Mouse (Mus musculus) hindbrain, embryonic 11.5 days (tissue): Measurements from ENCODE around the gene Aim2. TPM values are rescaled to one million over a fixed set of nuclear protein-coding genes. Genes with fewer than 3 reads are reported as not detected.
A peak's percentile ranks its signal among the peaks of the same experiment; 100 is the strongest.

ENCODE experiments used
- ATAC-seq: fragments of 200-750 bp; cut with Nextera tagmentation; 2 replicates; pipeline ENCODE4 v1.8.0; 2017; ENCODE audit warnings: mild to moderate bottlenecking, moderate TSS enrichment, moderate library complexity; ENCODE audit not compliant: low FRiP score
- DNase-seq: peaks from one replicate; pipeline ENCODE4 v3.0.0-alpha.2; 2015; ENCODE audit warnings: low spot score
- H3K27ac ChIP-seq: fragments of 300-500 bp; sonication (generic); 2 replicates; pipeline ENCODE4 v1.5.1; 2014; ENCODE audit warnings: mild to moderate bottlenecking, low read depth, low read length
- H3K27me3 ChIP-seq: fragments of 300-500 bp; sonication (generic); 2 replicates; pipeline ENCODE4 v1.6.1; 2014; ENCODE audit warnings: mild to moderate bottlenecking, low read length, moderate library complexity, mixed read lengths; ENCODE audit not compliant: control insufficient read depth, insufficient read depth
- H3K36me3 ChIP-seq: fragments of 300-500 bp; sonication (generic); 2 replicates; pipeline ENCODE4 v1.6.1; 2014; ENCODE audit warnings: mild to moderate bottlenecking, low read length, moderate library complexity, mixed read lengths; ENCODE audit not compliant: control insufficient read depth, insufficient read depth
- H3K4me1 ChIP-seq: fragments of 300-500 bp; sonication (generic); replicated peaks from 2 replicates; pipeline ENCODE4 v1.6.1; 2014; ENCODE audit warnings: low read length, mixed read lengths; ENCODE audit not compliant: control insufficient read depth, insufficient read depth
- H3K4me2 ChIP-seq: fragments of 300-500 bp; sonication (generic); replicated peaks from 2 replicates; pipeline ENCODE4 v1.6.1; 2014; ENCODE audit warnings: mild to moderate bottlenecking, low read depth, low read length
- H3K4me3 ChIP-seq: fragments of 300-500 bp; sonication (generic); 2 replicates; pipeline ENCODE4 v1.5.1; 2014; ENCODE audit warnings: low read depth, low read length
- H3K9ac ChIP-seq: fragments of 300-500 bp; sonication (generic); 2 replicates; pipeline ENCODE4 v1.6.1; 2014; ENCODE audit warnings: low read depth, low read length
- H3K9me3 ChIP-seq: fragments of 300-500 bp; sonication (generic); 2 replicates; pipeline ENCODE4 v1.6.1; 2016; ENCODE audit warnings: low read length; ENCODE audit not compliant: control insufficient read depth
- WGBS: fragments of 180-500 bp; shearing (Covaris S2); extraction: QIAGEN DNeasy Blood & Tissue Kit; methylation state at CpG from one replicate; pipeline ENCODE4 v1.1.7; 2014; 5-methylcytosine and 5-hydroxymethylcytosine counted together
- polyA plus RNA-seq: library from polyadenylated mRNA; unstranded; fragments of >200 nt; fragmentation: Nextera tagmentation; extraction: Ambion mirVana; gene quantifications from 2 replicates; pipeline ENCODE4 v1.2.1, GENCODE M21; 2014

Aim2 gene
- polyA plus RNA-seq, 1 experiment from 2014 or later, result 4.1 TPM

DNA sequence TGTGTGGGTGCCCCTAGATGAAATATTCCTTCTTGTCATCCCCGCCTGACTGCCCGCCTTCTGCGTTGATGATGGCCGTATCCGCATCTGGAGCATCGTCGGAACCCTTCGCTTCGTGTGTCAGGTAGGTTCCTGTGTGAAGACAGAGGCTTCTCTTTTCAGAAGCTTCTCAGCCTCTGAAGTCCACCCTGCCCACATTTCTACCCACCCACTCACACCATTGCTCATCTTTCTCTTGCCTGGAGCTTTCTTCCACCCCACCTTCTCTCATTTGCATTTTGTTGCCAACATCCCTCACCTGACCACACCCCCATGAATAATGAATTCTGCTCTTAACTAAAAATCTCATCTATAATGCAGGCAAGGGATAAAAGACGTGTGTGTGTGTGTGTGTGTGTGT, 13.7 kb upstream of the Aim2 start:
- WGBS, result 94% methylated on average over 10 of the region's 10 CpGs
- DNase-seq, result no peak
- no peak overlapping the region for H3K4me3 ChIP-seq
- H3K4me2 ChIP-seq, result no peak overlapping the region
- no peak overlapping the region for H3K27ac ChIP-seq
- H3K36me3 ChIP-seq, result no peaks in the 10 kb centered on the region
- no peaks in the 10 kb centered on the region for H3K9me3 ChIP-seq
- no peaks in the 10 kb centered on the region for H3K27me3 ChIP-seq
- no peak overlapping the region for H3K9ac ChIP-seq
- H3K4me1 ChIP-seq, result peaks cover 3% of the 10 kb centered on the region; the same call in 1 of the 2 replicates
- no peak for ATAC-seq

DNA sequence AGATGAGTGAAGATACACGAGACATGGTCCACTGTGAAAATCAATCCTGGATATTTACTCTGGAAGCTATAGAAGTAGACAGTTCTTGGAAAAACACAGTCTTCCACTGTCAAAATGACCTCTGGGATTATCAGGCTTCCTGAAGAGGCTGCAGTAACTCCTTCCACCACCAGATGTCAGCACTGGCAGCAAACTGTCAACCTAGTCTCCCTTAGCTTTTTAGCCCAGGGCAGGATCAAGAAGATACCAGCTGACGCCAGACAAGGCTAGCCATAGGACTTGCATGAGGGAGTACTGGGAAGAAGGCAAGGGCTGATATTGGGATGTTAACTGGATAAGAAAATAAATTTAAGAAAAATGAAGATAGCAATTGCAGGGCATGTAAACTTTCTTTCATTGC, 11.1 kb upstream of the Aim2 start:
- Histone ChIP-seq H3K4me2 (no peak overlapping the region), H3K27ac (no peak overlapping the region), H3K4me1 (peaks cover 3% of the 10 kb centered on the region; the same call in 1 of the 2 replicates), H3K9me3 (no peaks in the 10 kb centered on the region), H3K4me3 (no peak overlapping the region), H3K36me3 (no peaks in the 10 kb centered on the region), H3K27me3 (no peaks in the 10 kb centered on the region), H3K9ac (no peak overlapping the region)
- ATAC-seq (peak; percentile 48; the same call in 1 of the 2 replicates), DNase-seq (peak; percentile 89)
- whole genome bisulfite sequencing, result 2% methylated on average over 2 of the region's 2 CpGs

DNA sequence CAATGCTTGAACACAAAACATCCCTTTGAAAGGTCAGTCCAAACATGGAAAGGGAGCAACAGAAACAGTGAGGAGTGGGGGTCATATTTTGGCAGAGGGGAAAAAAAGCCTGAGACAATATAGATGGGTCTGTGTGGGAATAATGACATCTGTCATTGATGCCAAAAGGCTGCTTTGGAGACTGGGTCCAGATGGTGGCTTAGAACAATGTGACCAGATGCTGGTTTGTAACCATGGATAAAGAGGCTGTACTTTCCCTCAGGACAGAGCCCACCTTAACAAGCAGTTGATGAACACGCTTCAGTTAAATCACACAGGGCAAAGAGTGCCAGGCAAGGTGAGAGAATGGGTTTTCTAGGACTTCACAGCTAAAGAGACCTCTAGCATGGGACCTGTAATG, 8.3 kb upstream of the Aim2 start:
- Histone ChIP-seq H3K27ac (no peak overlapping the region), H3K9me3 (no peaks in the 10 kb centered on the region), H3K4me1 (no peaks in the 10 kb centered on the region), H3K36me3 (no peaks in the 10 kb centered on the region), H3K4me2 (no peak overlapping the region), H3K27me3 (no peaks in the 10 kb centered on the region), H3K4me3 (no peak overlapping the region), H3K9ac (no peak overlapping the region)
- 69% methylated on average over 1 of the region's 1 CpGs for WGBS
- DNase-seq (no peak), ATAC-seq (peak; percentile 53; the same call in 1 of the 2 replicates)

DNA sequence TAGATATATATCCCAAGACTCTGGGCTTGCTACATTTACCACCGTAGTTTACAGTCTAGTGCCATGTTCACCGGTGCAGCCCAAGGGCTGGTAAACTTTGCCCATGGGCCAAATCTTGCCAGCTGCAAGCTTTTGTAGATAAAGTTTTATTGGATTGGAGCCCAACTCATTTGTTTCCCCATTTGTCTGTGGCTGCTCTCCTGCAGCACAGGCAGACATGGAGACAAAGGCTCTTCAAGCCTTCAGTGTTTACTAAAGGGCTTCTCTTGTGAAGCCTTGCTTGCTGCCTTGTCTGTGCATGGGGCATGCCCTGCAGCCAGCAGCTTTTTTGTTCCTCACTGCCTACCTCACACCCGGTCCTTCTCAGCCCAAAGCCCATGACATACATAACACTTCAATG, 6.7 kb upstream of the Aim2 start:
- no peaks in the 10 kb centered on the region for H3K36me3 ChIP-seq
- no peaks in the 10 kb centered on the region for H3K9me3 ChIP-seq
- no peak overlapping the region for H3K4me3 ChIP-seq
- H3K9ac ChIP-seq, result no peak overlapping the region
- 76% methylated on average over 3 of the region's 3 CpGs for whole genome bisulfite sequencing
- no peak overlapping the region for H3K4me2 ChIP-seq
- DNase-seq, result no peak
- H3K27me3 ChIP-seq, result no peaks in the 10 kb centered on the region
- no peak overlapping the region for H3K27ac ChIP-seq
- H3K4me1 ChIP-seq, result no peaks in the 10 kb centered on the region
- no peak for ATAC-seq

DNA sequence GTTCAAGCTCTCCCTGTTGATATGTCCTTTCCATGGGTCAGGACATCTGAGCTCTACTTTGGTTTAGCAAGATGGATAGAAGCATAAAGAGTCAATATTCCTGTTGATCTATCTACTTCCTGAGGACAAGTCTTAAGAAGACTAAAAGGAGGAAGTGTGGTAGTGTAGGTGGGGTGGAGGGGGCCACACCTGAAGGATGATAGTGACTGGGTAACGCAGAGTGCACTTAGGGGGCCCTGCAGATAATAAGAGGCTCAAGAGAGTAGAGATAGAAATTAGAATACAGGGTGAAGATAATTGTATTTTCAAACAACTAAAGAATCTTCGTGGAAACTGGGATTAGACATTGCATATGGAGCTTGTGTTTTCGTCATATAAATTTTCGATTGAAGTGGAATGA, 5.6 kb upstream of the Aim2 start:
- Histone ChIP-seq H3K4me3 (no peak overlapping the region), H3K4me2 (no peak overlapping the region), H3K9me3 (no peaks in the 10 kb centered on the region), H3K36me3 (no peaks in the 10 kb centered on the region), H3K9ac (no peak overlapping the region), H3K4me1 (no peaks in the 10 kb centered on the region), H3K27me3 (no peaks in the 10 kb centered on the region), H3K27ac (no peak overlapping the region)
- DNase-seq (no peak), ATAC-seq (no peak)
- 93% methylated on average over 4 of the region's 4 CpGs for WGBS

DNA sequence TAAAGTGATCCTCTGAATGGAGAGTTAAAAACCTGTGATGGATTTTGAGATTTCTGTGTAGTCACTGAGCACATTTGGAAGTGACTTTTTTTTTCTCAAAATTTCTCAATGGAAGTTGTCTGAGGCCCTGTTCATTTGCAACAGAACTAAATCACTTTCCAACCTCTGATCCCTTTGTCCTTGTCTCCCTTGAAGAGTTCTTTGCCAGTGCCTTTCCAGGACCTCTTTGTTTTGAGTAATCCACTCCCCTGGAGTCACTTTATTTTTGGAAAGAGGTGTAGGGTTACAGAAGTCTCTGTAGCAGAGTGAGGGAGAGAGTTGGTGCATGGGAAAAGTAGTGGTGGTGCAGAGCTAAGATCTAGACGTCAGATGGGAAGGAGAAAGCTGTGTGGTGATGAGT, 2.2 kb upstream of the Aim2 start:
- H3K9ac ChIP-seq, result no peak overlapping the region
- no peak overlapping the region for H3K4me3 ChIP-seq
- ATAC-seq (no peak), DNase-seq (no peak)
- 12% methylated on average over 1 of the region's 1 CpGs for WGBS
- H3K9me3 ChIP-seq, result no peaks in the 10 kb centered on the region
- no peaks in the 10 kb centered on the region for H3K4me1 ChIP-seq
- no peak overlapping the region for H3K4me2 ChIP-seq
- no peak overlapping the region for H3K27ac ChIP-seq
- no peaks in the 10 kb centered on the region for H3K36me3 ChIP-seq
- no peaks in the 10 kb centered on the region for H3K27me3 ChIP-seq

DNA sequence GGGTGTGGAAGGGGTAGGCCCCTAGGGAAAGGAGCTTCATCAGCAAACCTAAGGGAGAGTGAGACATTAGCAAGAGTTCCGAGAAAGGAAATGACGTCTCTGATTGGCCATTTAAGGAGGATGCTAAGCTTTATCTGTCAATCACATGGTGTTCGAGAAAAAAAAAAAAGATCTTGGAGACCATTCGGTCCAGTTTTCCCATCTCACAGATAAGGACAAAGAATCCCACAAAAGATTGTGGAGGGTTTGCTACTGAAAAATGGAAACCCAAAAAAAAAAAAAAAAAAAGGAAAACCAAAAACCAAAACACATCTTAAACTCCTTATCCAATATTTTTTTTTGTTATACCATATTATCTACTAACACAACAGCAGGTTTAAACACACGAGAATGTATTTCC, 1.5 kb upstream of the Aim2 start:
- DNase-seq (no peak), ATAC-seq (no peak)
- no peak overlapping the region for H3K27ac ChIP-seq
- H3K9me3 ChIP-seq, result no peaks in the 10 kb centered on the region
- no peak overlapping the region for H3K9ac ChIP-seq
- no peaks in the 10 kb centered on the region for H3K36me3 ChIP-seq
- H3K4me2 ChIP-seq, result no peak overlapping the region
- WGBS, result 63% methylated on average over 5 of the region's 5 CpGs
- no peaks in the 10 kb centered on the region for H3K27me3 ChIP-seq
- no peak overlapping the region for H3K4me3 ChIP-seq
- H3K4me1 ChIP-seq, result no peaks in the 10 kb centered on the region

DNA sequence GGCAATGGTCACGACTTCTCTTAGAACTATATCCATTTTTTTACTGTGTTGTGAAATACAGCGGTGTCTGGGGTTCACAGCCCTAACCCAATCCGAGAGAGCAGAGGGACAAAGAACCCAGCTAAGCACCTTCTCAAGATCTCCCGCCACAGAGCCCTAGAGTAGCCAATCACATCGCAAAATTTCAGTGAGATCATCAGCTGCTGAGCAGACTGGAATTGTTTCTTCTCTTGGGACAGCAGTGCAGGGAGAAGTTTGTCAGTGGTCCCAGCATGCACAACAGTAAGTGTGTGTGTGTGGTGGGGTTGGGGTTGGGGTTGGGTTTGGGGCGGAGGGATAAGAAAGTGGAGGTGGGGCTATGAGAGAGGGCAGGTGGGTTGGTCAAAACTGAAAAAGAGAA, 733 bp upstream of the Aim2 start:
- Histone ChIP-seq H3K36me3 (no peaks in the 10 kb centered on the region), H3K4me1 (no peaks in the 10 kb centered on the region), H3K4me2 (peak overlapping the region; percentile 54), H3K4me3 (peak overlapping the region; percentile 36), H3K27ac (no peak overlapping the region), H3K9ac (peak overlapping the region; percentile 54; the same call in 1 of the 2 replicates), H3K9me3 (no peaks in the 10 kb centered on the region), H3K27me3 (no peaks in the 10 kb centered on the region)
- ATAC-seq (peak; percentile 91), DNase-seq (peak; percentile 81)
- 3% methylated on average over 6 of the region's 6 CpGs for WGBS

DNA sequence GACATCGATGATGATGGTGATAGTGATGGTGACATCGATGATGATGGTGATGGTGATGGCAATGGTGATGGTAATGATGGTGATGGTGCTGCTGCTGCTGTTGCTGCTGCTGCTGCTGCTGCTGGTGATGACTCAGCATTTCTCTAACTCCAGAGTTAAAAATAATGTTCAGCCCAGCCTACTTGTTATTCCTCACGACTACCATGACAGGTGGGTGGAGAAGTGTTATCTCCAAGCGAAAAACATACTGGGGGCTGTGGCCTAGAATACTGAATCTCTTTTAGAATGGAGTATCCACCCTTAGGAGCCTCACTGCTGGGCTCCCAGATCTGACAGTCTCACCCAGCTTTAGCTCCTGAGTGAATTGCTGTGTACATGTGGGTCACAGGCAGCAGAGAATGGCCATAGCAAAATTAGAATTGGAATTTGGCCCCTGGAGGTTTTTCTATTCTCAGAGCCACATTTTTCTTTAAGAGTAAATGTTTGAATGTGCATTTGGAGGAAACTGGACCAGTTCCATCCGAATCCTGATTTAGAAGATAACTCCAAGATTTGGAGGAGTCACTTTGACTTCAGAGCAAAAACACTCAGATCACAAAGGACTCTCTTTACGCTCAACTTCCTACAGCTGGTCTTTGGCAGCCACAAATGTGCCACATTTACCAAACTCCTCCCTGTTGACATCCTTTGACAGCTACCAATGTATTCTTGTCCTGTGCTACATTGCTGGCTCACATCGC, 4.6 kb downstream of the Aim2 start:
- WGBS, result 82% methylated on average over 7 of the region's 7 CpGs
- H3K36me3 ChIP-seq, result no peaks in the 10 kb centered on the region
- ATAC-seq (no peak), DNase-seq (no peak)
- no peak overlapping the region for H3K4me3 ChIP-seq
- no peak overlapping the region for H3K27ac ChIP-seq
- H3K27me3 ChIP-seq, result no peaks in the 10 kb centered on the region
- H3K9me3 ChIP-seq, result no peaks in the 10 kb centered on the region
- no peak overlapping the region for H3K9ac ChIP-seq
- H3K4me1 ChIP-seq, result no peaks in the 10 kb centered on the region
- no peak overlapping the region for H3K4me2 ChIP-seq
